Mouse (Mus musculus): Measurements from ENCODE around the gene Cd2. TPM values are rescaled to one million over a fixed set of nuclear protein-coding genes. Genes with fewer than 3 reads are reported as not detected.

Cd2 gene
- polyA plus RNA-seq, 1 experiment from 2014 or later, result 2.5 TPM

- no peak overlapping the region for H3K27ac ChIP-seq (ENCODE audit: low read depth)
- 81% methylated on average over 13 of the region's 13 CpGs for WGBS (ENCODE audit: insufficient replicate concordance)
- TF ChIP-seq CTCF (IDR thresholded peaks at IDR 0.05; ENCODE audit: low read depth), result no peak
- no peak for TF ChIP-seq EP300 (IDR thresholded peaks at IDR 0.05; ENCODE audit: low read depth)
- H3K4me2 ChIP-seq (ENCODE audit: low read depth, low read length), result no peak overlapping the region
- no peak overlapping the region for H3K9ac ChIP-seq (replicated peaks)
- ATAC-seq (no peak), DNase-seq (no peak)
- no peaks in the 10 kb centered on the region for H3K4me1 ChIP-seq (ENCODE audit: insufficient read depth)
- no peaks in the 10 kb centered on the region for H3K27me3 ChIP-seq (ENCODE audit: insufficient read depth, low read length)
- H3K9me3 ChIP-seq (ENCODE audit: low read length), result no peaks in the 10 kb centered on the region
- H3K4me3 ChIP-seq (ENCODE audit: low read depth, low read length), result no peak overlapping the region
- no peaks in the 10 kb centered on the region for H3K36me3 ChIP-seq (replicated peaks; ENCODE audit: insufficient read depth, low read length)
Observed at GRCm38 (mm10) chr3:101283869-101284706, 3.7 kb downstream of the Cd2 start.

DNA sequence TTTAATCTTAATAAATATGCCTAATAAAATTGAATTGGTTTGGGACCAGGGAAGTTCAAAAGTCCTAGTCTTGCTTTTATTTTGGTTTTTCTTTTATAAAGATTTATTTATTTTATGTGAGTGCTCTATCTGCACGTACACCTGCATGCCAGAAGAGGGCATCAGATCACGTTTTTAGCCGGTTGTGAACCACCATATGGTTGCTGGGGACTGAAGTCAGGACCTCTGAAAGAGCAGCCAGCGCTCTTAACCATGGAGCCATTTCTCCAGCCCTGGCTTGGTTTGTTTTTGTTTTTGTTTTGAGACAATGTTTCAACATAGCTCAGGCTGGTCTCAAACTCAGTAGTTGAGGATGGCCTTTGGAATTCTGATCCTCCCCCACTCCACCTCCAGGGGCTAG is 4.3 kb downstream of the Cd2 start:
- no peak for TF ChIP-seq CTCF (IDR thresholded peaks at IDR 0.05; ENCODE audit: low read depth)
- no peak for TF ChIP-seq EP300 (IDR thresholded peaks at IDR 0.05; ENCODE audit: low read depth)
- 72% methylated on average over 4 of the region's 4 CpGs for WGBS (ENCODE audit: insufficient replicate concordance)

GRCm38 (mm10) chr3:101282556-101283180 is 5.1 kb downstream of the Cd2 start:
- H3K27me3 ChIP-seq (ENCODE audit: insufficient read depth, low read length), result no peaks in the 10 kb centered on the region
- no peak for DNase-seq
- H3K9ac ChIP-seq (replicated peaks), result no peak overlapping the region
- H3K36me3 ChIP-seq (replicated peaks; ENCODE audit: insufficient read depth, low read length), result no peaks in the 10 kb centered on the region
- no peak overlapping the region for H3K4me3 ChIP-seq (ENCODE audit: low read depth, low read length)
- 77% methylated on average over 9 of the region's 9 CpGs for WGBS (ENCODE audit: insufficient replicate concordance)
- H3K4me1 ChIP-seq (ENCODE audit: insufficient read depth), result no peaks in the 10 kb centered on the region
- H3K27ac ChIP-seq (ENCODE audit: low read depth), result no peak overlapping the region
- H3K4me2 ChIP-seq (ENCODE audit: low read depth, low read length), result no peak overlapping the region
- H3K9me3 ChIP-seq (ENCODE audit: low read length), result no peaks in the 10 kb centered on the region
- ATAC-seq, result no peak
- TF ChIP-seq EP300 (IDR thresholded peaks at IDR 0.05; ENCODE audit: low read depth), result no peak
- TF ChIP-seq CTCF (IDR thresholded peaks at IDR 0.05; ENCODE audit: low read depth), result no peak

More for the DNA sequence above, 4.3 kb downstream of the Cd2 start:
- Histone ChIP-seq H3K4me1 (ENCODE audit: insufficient read depth) (no peaks in the 10 kb centered on the region), H3K27ac (ENCODE audit: low read depth) (no peak overlapping the region), H3K4me3 (ENCODE audit: low read depth, low read length) (no peak overlapping the region), H3K27me3 (ENCODE audit: insufficient read depth, low read length) (no peaks in the 10 kb centered on the region), H3K9ac (replicated peaks) (no peak overlapping the region), H3K9me3 (ENCODE audit: low read length) (no peaks in the 10 kb centered on the region), H3K4me2 (ENCODE audit: low read depth, low read length) (no peak overlapping the region), H3K36me3 (replicated peaks; ENCODE audit: insufficient read depth, low read length) (no peaks in the 10 kb centered on the region)
- ATAC-seq (no peak), DNase-seq (no peak)

DNA sequence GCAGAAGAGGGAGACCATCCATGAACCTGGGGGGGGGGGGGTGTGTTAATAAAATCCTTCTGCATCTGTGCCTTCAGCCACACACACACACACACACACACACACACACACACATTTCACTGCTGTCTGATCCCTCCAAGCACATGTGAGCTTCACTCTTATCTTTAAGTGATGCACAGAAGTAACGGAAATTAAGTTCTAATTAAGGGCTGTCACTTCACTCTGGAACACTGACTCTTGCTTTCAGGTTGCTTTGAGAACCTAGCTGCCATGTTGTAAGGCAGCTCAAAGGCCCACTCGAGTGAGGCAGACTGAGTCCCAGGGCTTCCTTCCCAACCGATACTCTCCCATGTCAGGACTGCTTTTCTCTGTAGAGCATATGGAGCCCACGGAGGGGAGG is 5.9 kb downstream of the Cd2 start:
- H3K9ac ChIP-seq (replicated peaks), result no peak overlapping the region
- ATAC-seq, result no peak
- WGBS (ENCODE audit: insufficient replicate concordance), result 65% methylated on average over 4 of the region's 4 CpGs

DNA sequence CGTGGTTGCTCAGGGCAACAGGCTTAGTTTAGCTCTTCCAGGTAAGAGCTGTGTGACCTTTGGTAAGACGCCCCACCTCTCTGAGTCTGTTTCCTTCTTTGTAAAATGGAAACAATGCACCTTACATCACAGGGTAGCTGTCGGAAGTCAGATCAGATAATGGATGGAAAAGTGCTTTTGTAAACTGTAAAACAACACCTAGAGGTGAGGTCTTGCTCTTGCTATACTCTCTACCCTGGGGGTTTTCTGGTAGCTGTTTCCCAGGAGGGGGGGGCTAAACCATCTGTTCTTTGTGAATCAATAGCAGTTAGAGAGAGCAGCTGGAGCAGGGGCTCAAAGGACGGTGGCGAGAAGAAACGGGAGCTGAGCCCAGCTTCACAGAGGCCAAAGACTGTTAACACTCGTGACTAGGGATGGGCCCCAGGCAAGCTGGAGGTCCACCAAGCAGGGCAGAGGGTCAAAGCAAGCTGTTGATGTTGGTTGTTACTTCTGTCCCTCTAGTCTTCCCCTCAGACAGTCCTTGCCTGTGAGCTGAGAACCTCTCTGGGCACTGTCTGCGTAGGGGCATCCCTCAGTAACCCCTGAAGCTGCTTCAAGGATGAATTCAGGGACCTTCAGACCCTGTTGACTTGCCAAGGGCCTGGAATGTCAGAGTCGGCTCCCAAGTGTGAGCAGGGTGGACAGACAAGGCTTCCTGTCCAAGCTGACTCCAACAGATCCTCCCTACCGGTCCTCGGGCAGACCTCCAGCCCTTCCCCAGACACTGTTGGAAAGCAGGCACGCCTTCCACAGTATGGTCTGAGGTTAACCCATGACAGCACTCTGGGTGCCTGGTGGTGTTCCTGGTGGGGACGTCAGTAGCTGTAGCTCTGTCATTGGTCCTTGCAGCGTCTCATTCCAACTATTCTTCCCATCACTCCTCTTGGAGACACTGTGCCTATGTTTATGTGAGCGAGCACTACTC is 7.1 kb downstream of the Cd2 start:
- ATAC-seq, result no peak

More for the DNA sequence above, 5.9 kb downstream of the Cd2 start:
- Histone ChIP-seq H3K4me1 (ENCODE audit: insufficient read depth) (no peaks in the 10 kb centered on the region), H3K4me3 (ENCODE audit: low read depth, low read length) (no peak overlapping the region), H3K9me3 (ENCODE audit: low read length) (no peaks in the 10 kb centered on the region), H3K27ac (ENCODE audit: low read depth) (no peak overlapping the region), H3K36me3 (replicated peaks; ENCODE audit: insufficient read depth, low read length) (no peaks in the 10 kb centered on the region), H3K4me2 (ENCODE audit: low read depth, low read length) (no peak overlapping the region), H3K27me3 (ENCODE audit: insufficient read depth, low read length) (no peaks in the 10 kb centered on the region)
- DNase-seq, result no peak
- no peak for TF ChIP-seq CTCF (IDR thresholded peaks at IDR 0.05; ENCODE audit: low read depth)
- TF ChIP-seq EP300 (IDR thresholded peaks at IDR 0.05; ENCODE audit: low read depth), result no peak

More for the DNA sequence above, 7.1 kb downstream of the Cd2 start:
- H3K4me1 ChIP-seq (ENCODE audit: insufficient read depth), result no peaks in the 10 kb centered on the region
- H3K4me3 ChIP-seq (ENCODE audit: low read depth, low read length), result no peak overlapping the region
- H3K36me3 ChIP-seq (replicated peaks; ENCODE audit: insufficient read depth, low read length), result no peaks in the 10 kb centered on the region
- no peak overlapping the region for H3K9ac ChIP-seq (replicated peaks)
- H3K9me3 ChIP-seq (ENCODE audit: low read length), result no peaks in the 10 kb centered on the region
- no peaks in the 10 kb centered on the region for H3K27me3 ChIP-seq (ENCODE audit: insufficient read depth, low read length)
- H3K27ac ChIP-seq (ENCODE audit: low read depth), result no peak overlapping the region
- no peak overlapping the region for H3K4me2 ChIP-seq (ENCODE audit: low read depth, low read length)
- DNase-seq, result no peak
- TF ChIP-seq CTCF (IDR thresholded peaks at IDR 0.05; ENCODE audit: low read depth) (no peak), EP300 (IDR thresholded peaks at IDR 0.05; ENCODE audit: low read depth) (no peak)
- 36% methylated on average over 15 of the region's 15 CpGs for WGBS (ENCODE audit: insufficient replicate concordance)

Measured in liver, postnatal 0 days (tissue).